Mouse (Mus musculus): Measurements from ENCODE around the gene Sh3rf1. TPM values are rescaled to one million over a fixed set of nuclear protein-coding genes. Genes with fewer than 3 reads are reported as not detected.

Sh3rf1 gene
- total RNA-seq, 2 experiments from 2014 or later, result 64.7 to 72.7 TPM

Other genes starting within 250 kb of the Sh3rf1 start
- gene Clcn3, start 240.6 kb upstream of the Sh3rf1 start, total RNA-seq (2021), result 100 to 1,000 TPM; 120 to 123 TPM
- 10 to 100 TPM; 25.5 to 26.1 TPM for gene Nek1, start 230.7 kb upstream of the Sh3rf1 start, total RNA-seq (2021)

Data from layer of hippocampus, adult 18-20 months (tissue).